Mouse (Mus musculus): Measurements from ENCODE around the gene Daam2. TPM values are rescaled to one million over a fixed set of nuclear protein-coding genes. Genes with fewer than 3 reads are reported as not detected.
"Not testable (repeated sequence)": the region's sequence is repeated elsewhere in the genome, so short reads cannot be mapped to it uniquely, and the experiment has no call there.

Daam2 gene
- polyA plus RNA-seq, 1 experiment from 2014 or later = 6.6 TPM

DNA sequence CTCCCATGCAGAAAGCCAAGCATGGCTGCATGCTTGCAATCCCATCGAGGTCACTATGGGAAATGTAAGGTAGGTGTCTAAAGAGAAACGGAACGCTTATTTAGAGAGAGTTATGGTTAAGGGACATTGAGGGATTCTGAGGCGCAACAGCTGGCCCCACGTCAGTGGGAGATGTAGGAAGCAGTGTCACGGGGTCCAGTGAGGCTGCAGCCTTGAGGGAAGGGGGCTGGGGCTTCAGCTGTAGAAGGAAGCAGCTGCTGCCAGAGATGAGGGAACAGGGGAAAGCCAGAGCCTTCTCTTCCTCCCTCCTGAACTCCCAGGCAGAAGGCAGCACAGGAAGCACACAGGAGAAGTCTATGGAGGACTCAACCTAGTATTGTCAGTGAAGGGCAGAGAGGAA is 113.2 kb downstream of the Daam2 start:
- Histone ChIP-seq H3K9ac (replicated peaks; ENCODE audit: low read depth) (no peak overlapping the region), H3K27ac (ENCODE audit: low read length) (no peak overlapping the region), H3K9me3 (ENCODE audit: low read length) (no peaks in the 10 kb centered on the region), H3K4me1 (ENCODE audit: insufficient read depth, low read depth, low read length) (no peaks in the 10 kb centered on the region), H3K4me3 (ENCODE audit: low read depth, low read length) (no peak overlapping the region), H3K36me3 (ENCODE audit: insufficient read depth, low read length) (peaks cover 18% of the 10 kb centered on the region; the same call in 1 of the 2 replicates), H3K4me2 (replicated peaks; ENCODE audit: low read depth, low read length) (no peak overlapping the region), H3K27me3 (replicated peaks; ENCODE audit: insufficient read depth, low read length) (no peaks in the 10 kb centered on the region)
- 65% methylated on average over 6 of the region's 6 CpGs for WGBS
- DNase-seq (ENCODE audit: low spot score) = no peak
- ATAC-seq = no peak
- no peak for TF ChIP-seq EP300 (IDR thresholded peaks at IDR 0.05)
- no peak for TF ChIP-seq CTCF (IDR thresholded peaks at IDR 0.05)

DNA sequence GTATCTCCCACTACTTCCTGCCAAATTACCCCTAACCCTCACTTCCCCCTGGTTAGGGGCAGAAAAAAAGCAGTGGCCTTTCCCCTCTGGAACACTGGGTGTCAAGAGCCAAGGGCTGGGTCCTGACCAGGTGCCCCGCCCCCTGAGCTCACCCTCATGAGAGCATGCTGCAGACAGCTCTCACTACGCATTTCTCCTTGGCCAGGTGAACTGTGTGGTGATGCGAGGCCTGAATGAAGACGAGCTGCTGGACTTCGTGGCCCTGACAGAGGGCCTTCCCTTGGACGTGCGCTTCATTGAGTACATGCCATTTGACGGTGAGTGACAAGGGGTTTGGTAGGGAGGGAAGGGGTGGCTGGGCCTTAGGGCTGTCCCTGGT is 114.9 kb downstream of the Daam2 start:
- no peak for ATAC-seq
- H3K27me3 ChIP-seq (replicated peaks; ENCODE audit: insufficient read depth, low read length) = no peaks in the 10 kb centered on the region

DNA sequence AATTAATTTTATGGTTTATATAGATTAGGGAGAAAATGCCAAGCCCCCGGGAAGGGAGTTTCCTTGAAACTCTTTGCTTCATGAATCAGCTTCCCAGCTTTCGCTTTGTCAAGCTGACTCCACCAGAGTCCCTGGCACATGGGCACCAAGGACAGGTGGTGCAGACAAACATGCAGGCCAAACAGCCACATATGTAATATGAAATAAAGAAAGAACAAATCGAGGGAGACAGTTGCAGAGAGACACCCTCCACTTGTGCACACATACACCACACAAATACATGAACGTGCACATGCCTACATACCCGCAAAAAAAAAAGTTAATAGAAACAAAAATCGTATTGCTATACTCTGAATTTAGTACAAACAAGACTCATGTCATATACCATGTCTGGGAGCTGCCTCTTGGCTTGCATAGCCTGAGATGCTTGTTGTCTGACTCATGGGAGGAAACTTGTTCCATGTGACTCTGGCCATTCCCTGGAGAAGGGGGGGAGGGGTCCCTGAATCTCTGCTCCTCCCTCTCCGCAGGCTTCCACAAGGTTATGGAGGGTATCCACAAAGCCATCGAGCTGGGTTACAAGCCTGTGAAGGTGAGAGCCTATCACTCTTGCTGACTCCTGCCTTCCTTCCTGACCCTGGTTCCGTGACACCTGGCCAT is 115.4 kb downstream of the Daam2 start:
- H3K27ac ChIP-seq (ENCODE audit: low read length) = no peak overlapping the region
- no peaks in the 10 kb centered on the region for H3K27me3 ChIP-seq (replicated peaks; ENCODE audit: insufficient read depth, low read length)
- H3K36me3 ChIP-seq (ENCODE audit: insufficient read depth, low read length) = 0 out of 2 replicates have a peak, but pooled peaks cover 14% of the 10 kb centered on the region
- no peaks in the 10 kb centered on the region for H3K4me1 ChIP-seq (ENCODE audit: insufficient read depth, low read depth, low read length)
- H3K9me3 ChIP-seq (ENCODE audit: low read length) = no peaks in the 10 kb centered on the region
- ATAC-seq (peak; percentile 55; the same call in 1 of the 2 replicates), DNase-seq (ENCODE audit: low spot score) (peak; percentile 26)
- 59% methylated on average over 8 of the region's 9 CpGs for WGBS
- no peak overlapping the region for H3K9ac ChIP-seq (replicated peaks; ENCODE audit: low read depth)
- TF ChIP-seq CTCF (IDR thresholded peaks at IDR 0.05) = no peak
- TF ChIP-seq EP300 (IDR thresholded peaks at IDR 0.05) = no peak
- no peak overlapping the region for H3K4me3 ChIP-seq (ENCODE audit: low read depth, low read length)
- no peak overlapping the region for H3K4me2 ChIP-seq (replicated peaks; ENCODE audit: low read depth, low read length)

More for the DNA sequence above, 114.9 kb downstream of the Daam2 start:
- WGBS = 76% methylated on average over 8 of the region's 8 CpGs
- H3K36me3 ChIP-seq (ENCODE audit: insufficient read depth, low read length) = peaks cover 14% of the 10 kb centered on the region; the same call in 1 of the 2 replicates
- H3K4me3 ChIP-seq (ENCODE audit: low read depth, low read length) = no peak overlapping the region
- H3K4me1 ChIP-seq (ENCODE audit: insufficient read depth, low read depth, low read length) = no peaks in the 10 kb centered on the region
- TF ChIP-seq EP300 (IDR thresholded peaks at IDR 0.05) = no peak
- TF ChIP-seq CTCF (IDR thresholded peaks at IDR 0.05) = no peak
- H3K9ac ChIP-seq (replicated peaks; ENCODE audit: low read depth) = no peak overlapping the region
- DNase-seq (ENCODE audit: low spot score) = no peak
- no peaks in the 10 kb centered on the region for H3K9me3 ChIP-seq (ENCODE audit: low read length)
- no peak overlapping the region for H3K27ac ChIP-seq (ENCODE audit: low read length)
- H3K4me2 ChIP-seq (replicated peaks; ENCODE audit: low read depth, low read length) = no peak overlapping the region

DNA sequence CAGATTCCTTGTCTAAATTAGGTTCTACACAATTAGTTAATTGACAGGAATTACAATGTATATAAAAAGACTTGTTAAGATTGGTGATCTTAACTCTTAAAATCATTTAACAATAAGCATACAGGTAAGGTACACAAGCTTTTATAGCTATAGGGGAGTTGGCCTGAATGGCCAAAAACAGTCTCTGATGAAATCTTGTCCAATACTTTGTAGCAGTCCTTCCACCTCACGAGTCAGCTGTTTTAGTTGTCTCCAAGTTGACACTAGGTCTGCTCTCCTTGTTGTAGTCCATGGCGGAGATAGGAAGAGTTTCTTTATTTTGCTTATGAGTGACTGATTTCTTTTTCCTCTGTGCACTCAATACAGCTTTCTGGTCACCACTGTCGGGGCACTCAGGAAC is 121.3 kb downstream of the Daam2 start:
- not testable (repeated sequence) for H3K9ac ChIP-seq (replicated peaks; ENCODE audit: low read depth); ATAC-seq; H3K36me3 ChIP-seq (ENCODE audit: insufficient read depth, low read length); H3K9me3 ChIP-seq (ENCODE audit: low read length); H3K4me2 ChIP-seq (replicated peaks; ENCODE audit: low read depth, low read length); H3K4me3 ChIP-seq (ENCODE audit: low read depth, low read length); H3K27ac ChIP-seq (ENCODE audit: low read length); DNase-seq (ENCODE audit: low spot score); H3K27me3 ChIP-seq (replicated peaks; ENCODE audit: insufficient read depth, low read length); H3K4me1 ChIP-seq (ENCODE audit: insufficient read depth, low read depth, low read length)
- WGBS = 47% methylated on average over 3 of the region's 3 CpGs

DNA sequence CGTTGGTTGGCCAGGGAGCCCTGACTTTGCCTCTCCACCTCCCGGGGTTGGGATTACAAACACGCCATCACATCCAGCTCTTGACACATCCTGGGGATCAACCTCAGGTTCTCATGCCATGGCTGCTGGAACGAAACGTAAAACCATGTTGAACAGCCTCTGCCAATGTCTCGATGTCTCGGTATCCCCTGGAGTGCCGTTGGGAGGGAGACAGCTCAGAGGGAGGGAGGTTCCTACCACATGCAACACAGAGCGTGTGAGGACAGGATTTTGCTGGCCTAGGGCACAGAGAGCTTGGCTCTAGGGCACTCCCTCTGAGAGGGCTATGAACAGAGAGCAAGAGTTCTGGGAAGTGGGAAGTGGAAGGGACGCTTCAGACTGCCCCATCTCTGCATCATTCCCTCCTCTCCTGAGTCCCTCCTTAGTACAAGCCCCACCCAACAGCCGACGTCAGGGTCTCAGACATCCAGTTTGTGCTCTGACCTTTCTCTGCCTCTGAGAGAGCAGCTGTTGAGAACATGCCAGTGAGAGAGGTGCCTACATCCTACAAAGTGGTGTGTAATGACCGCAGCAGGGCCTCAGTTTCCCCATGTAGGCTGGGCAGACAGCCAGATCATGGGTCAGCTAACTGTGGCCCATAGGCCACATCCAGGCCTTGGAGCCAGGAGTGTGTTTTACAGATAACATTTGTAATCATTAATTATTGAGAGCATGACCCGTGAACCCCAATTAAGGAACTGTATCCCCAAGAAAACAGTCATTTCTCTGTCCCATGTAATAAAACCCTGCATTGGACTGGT is 123.6 kb downstream of the Daam2 start:
- no peaks in the 10 kb centered on the region for H3K27me3 ChIP-seq (replicated peaks; ENCODE audit: insufficient read depth, low read length)
- H3K4me2 ChIP-seq (replicated peaks; ENCODE audit: low read depth, low read length) = no peak overlapping the region
- no peak overlapping the region for H3K4me3 ChIP-seq (ENCODE audit: low read depth, low read length)
- DNase-seq (ENCODE audit: low spot score) (no peak), ATAC-seq (no peak)
- H3K36me3 ChIP-seq (ENCODE audit: insufficient read depth, low read length) = peaks cover 6% of the 10 kb centered on the region; the same call in 1 of the 2 replicates
- H3K9ac ChIP-seq (replicated peaks; ENCODE audit: low read depth) = no peak overlapping the region
- no peaks in the 10 kb centered on the region for H3K9me3 ChIP-seq (ENCODE audit: low read length)
- TF ChIP-seq CTCF (IDR thresholded peaks at IDR 0.05) (no peak), EP300 (IDR thresholded peaks at IDR 0.05) (no peak)
- H3K27ac ChIP-seq (ENCODE audit: low read length) = no peak overlapping the region
- H3K4me1 ChIP-seq (ENCODE audit: insufficient read depth, low read depth, low read length) = no peaks in the 10 kb centered on the region
- WGBS = 69% methylated on average over 14 of the region's 14 CpGs

DNA sequence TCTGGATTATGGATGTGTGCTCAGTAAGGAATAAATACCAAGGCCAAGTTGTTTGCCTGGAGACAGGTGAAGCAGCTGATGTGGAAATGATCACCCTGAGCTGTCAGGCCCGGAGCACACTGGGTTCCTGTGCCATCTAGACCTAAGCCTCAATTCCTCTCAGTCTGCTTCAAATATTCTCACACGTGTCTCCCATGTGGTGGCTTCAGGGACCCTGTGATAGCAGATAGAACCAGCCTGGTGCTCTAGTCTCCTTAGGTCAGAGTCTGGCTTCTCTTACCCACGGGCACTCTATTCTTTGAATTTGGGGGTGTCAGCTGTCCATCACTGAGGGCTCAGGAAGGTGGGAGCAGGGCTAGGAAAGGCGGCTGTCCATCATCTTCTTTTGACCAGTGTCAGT is 124.4 kb downstream of the Daam2 start:
- H3K4me2 ChIP-seq (replicated peaks; ENCODE audit: low read depth, low read length) = no peak overlapping the region
- DNase-seq (ENCODE audit: low spot score) (no peak), ATAC-seq (no peak)
- H3K9me3 ChIP-seq (ENCODE audit: low read length) = no peaks in the 10 kb centered on the region
- no peaks in the 10 kb centered on the region for H3K27me3 ChIP-seq (replicated peaks; ENCODE audit: insufficient read depth, low read length)
- H3K4me3 ChIP-seq (ENCODE audit: low read depth, low read length) = no peak overlapping the region
- H3K4me1 ChIP-seq (ENCODE audit: insufficient read depth, low read depth, low read length) = no peaks in the 10 kb centered on the region
- H3K9ac ChIP-seq (replicated peaks; ENCODE audit: low read depth) = no peak overlapping the region
- WGBS = 85% methylated on average over 4 of the region's 4 CpGs
- H3K36me3 ChIP-seq (ENCODE audit: insufficient read depth, low read length) = peaks cover 10% of the 10 kb centered on the region
- no peak overlapping the region for H3K27ac ChIP-seq (ENCODE audit: low read length)
- TF ChIP-seq CTCF (IDR thresholded peaks at IDR 0.05) (no peak), EP300 (IDR thresholded peaks at IDR 0.05) (no peak)
